Mouse (Mus musculus) midbrain, embryonic 11.5 days (tissue): Measurements from ENCODE around the gene Pepd. TPM values are rescaled to one million over a fixed set of nuclear protein-coding genes. Genes with fewer than 3 reads are reported as not detected.
A peak's percentile ranks its signal among the peaks of the same experiment; 100 is the strongest.

Source experiments
- ATAC-seq: fragments of 200-750 bp; cut with Nextera tagmentation; 2 replicates; pipeline ENCODE4 v1.8.0; 2017; ENCODE audit warnings: moderate TSS enrichment, moderate library complexity; ENCODE audit not compliant: low FRiP score
- DNase-seq: peaks from one replicate; pipeline ENCODE4 v3.0.0; 2015; ENCODE audit warnings: low spot score; ENCODE audit errors: missing footprints
- H3K27ac ChIP-seq: fragments of 300-500 bp; sonication (generic); 2 replicates; pipeline ENCODE4 v1.5.1; 2014; ENCODE audit warnings: low read depth, low read length
- H3K27me3 ChIP-seq: fragments of 300-500 bp; sonication (generic); 2 replicates; pipeline ENCODE4 v1.6.1; 2014; ENCODE audit warnings: mild to moderate bottlenecking, low read length, moderate library complexity, mixed read lengths; ENCODE audit not compliant: control insufficient read depth, insufficient read depth
- H3K36me3 ChIP-seq: fragments of 300-500 bp; sonication (generic); 2 replicates; pipeline ENCODE4 v1.6.1; 2014; ENCODE audit warnings: mild to moderate bottlenecking, low read length, moderate library complexity, mixed read lengths; ENCODE audit not compliant: control insufficient read depth, insufficient read depth
- H3K4me1 ChIP-seq: fragments of 300-500 bp; sonication (generic); 2 replicates; pipeline ENCODE4 v1.6.1; 2014; ENCODE audit warnings: low read length; ENCODE audit not compliant: control insufficient read depth, insufficient read depth
- H3K4me2 ChIP-seq: fragments of 300-500 bp; sonication (generic); 2 replicates; pipeline ENCODE4 v1.6.1; 2014; ENCODE audit warnings: mild to moderate bottlenecking, moderate library complexity
- H3K4me3 ChIP-seq: fragments of 300-500 bp; sonication (generic); 2 replicates; pipeline ENCODE4 v1.5.1; 2014; ENCODE audit warnings: low read depth, low read length
- H3K9ac ChIP-seq: fragments of 300-500 bp; sonication (generic); 2 replicates; pipeline ENCODE4 v1.6.1; 2014; ENCODE audit warnings: low read length
- H3K9me3 ChIP-seq: fragments of 300-500 bp; sonication (generic); 2 replicates; pipeline ENCODE4 v1.6.1; 2016; ENCODE audit warnings: low read length; ENCODE audit not compliant: control insufficient read depth
- WGBS: fragments of 180-500 bp; shearing (Covaris S2); extraction: QIAGEN DNeasy Blood & Tissue Kit; methylation state at CpG from one replicate; pipeline ENCODE4 v1.1.7; 2014; 5-methylcytosine and 5-hydroxymethylcytosine counted together
- polyA plus RNA-seq: library from polyadenylated mRNA; unstranded; fragments of >200 nt; fragmentation: Nextera tagmentation; extraction: Ambion mirVana; gene quantifications from 2 replicates; pipeline ENCODE4 v1.2.1, GENCODE M21; 2014

Gene Pepd
- polyA plus RNA-seq, 1 experiment from 2014 or later: 67.3 TPM

GRCm38 (mm10) chr7:34995872-34996662 is 83.9 kb downstream of the Pepd start:
- no peak overlapping the region for H3K27ac ChIP-seq
- no peaks in the 10 kb centered on the region for H3K27me3 ChIP-seq
- DNase-seq (no peak), ATAC-seq (no peak)
- 79% methylated on average over 7 of the region's 7 CpGs for WGBS
- no peaks in the 10 kb centered on the region for H3K9me3 ChIP-seq
- H3K4me3 ChIP-seq: no peak overlapping the region
- H3K4me2 ChIP-seq: no peak overlapping the region
- H3K4me1 ChIP-seq: no peaks in the 10 kb centered on the region
- no peak overlapping the region for H3K9ac ChIP-seq
- no peaks in the 10 kb centered on the region for H3K36me3 ChIP-seq

GRCm38 (mm10) chr7:35000839-35001238 is 88.7 kb downstream of the Pepd start:
- Histone ChIP-seq H3K9ac (no peak overlapping the region), H3K4me3 (no peak overlapping the region), H3K4me1 (peaks cover 4% of the 10 kb centered on the region; the same call in 1 of the 2 replicates), H3K9me3 (no peaks in the 10 kb centered on the region), H3K4me2 (no peak overlapping the region), H3K36me3 (no peaks in the 10 kb centered on the region), H3K27ac (no peak overlapping the region), H3K27me3 (no peaks in the 10 kb centered on the region)
- 41% methylated on average over 6 of the region's 6 CpGs for WGBS
- no peak for DNase-seq
- ATAC-seq: no peak

GRCm38 (mm10) chr7:35003171-35003737 is 91.1 kb downstream of the Pepd start:
- H3K27ac ChIP-seq: no peak overlapping the region
- H3K36me3 ChIP-seq: no peaks in the 10 kb centered on the region
- H3K4me1 ChIP-seq: peaks cover 4% of the 10 kb centered on the region; the same call in 1 of the 2 replicates
- no peaks in the 10 kb centered on the region for H3K27me3 ChIP-seq
- no peaks in the 10 kb centered on the region for H3K9me3 ChIP-seq
- no peak overlapping the region for H3K4me3 ChIP-seq
- DNase-seq (no peak), ATAC-seq (no peak)
- H3K9ac ChIP-seq: no peak overlapping the region
- H3K4me2 ChIP-seq: no peak overlapping the region
- 69% methylated on average over 7 of the region's 7 CpGs for WGBS

- H3K27me3 ChIP-seq: no peaks in the 10 kb centered on the region
- WGBS: 89% methylated on average over 7 of the region's 7 CpGs
Measured at GRCm38 (mm10) chr7:35006661-35007060, 94.5 kb downstream of the Pepd start.

GRCm38 (mm10) chr7:35013228-35013627 is 101.0 kb downstream of the Pepd start:
- no peaks in the 10 kb centered on the region; the same call in 1 of the 2 replicates for H3K36me3 ChIP-seq
- H3K27ac ChIP-seq: no peak overlapping the region
- no peaks in the 10 kb centered on the region for H3K27me3 ChIP-seq
- 71% methylated on average over 9 of the region's 9 CpGs for WGBS
- DNase-seq (no peak), ATAC-seq (peak; percentile 40)
- H3K4me1 ChIP-seq: no peaks in the 10 kb centered on the region
- no peak overlapping the region for H3K4me3 ChIP-seq
- no peak overlapping the region for H3K4me2 ChIP-seq
- H3K9ac ChIP-seq: no peak overlapping the region
- H3K9me3 ChIP-seq: no peaks in the 10 kb centered on the region

More at GRCm38 (mm10) chr7:35006661-35007060, 94.5 kb downstream of the Pepd start:
- no peaks in the 10 kb centered on the region for H3K36me3 ChIP-seq
- no peak overlapping the region for H3K27ac ChIP-seq
- no peak for ATAC-seq
- no peak overlapping the region for H3K4me2 ChIP-seq
- H3K4me1 ChIP-seq: peaks cover 4% of the 10 kb centered on the region; the same call in 1 of the 2 replicates
- no peak for DNase-seq
- no peak overlapping the region for H3K4me3 ChIP-seq
- no peak overlapping the region for H3K9ac ChIP-seq
- H3K9me3 ChIP-seq: no peaks in the 10 kb centered on the region

- Histone ChIP-seq H3K9ac (no peak overlapping the region), H3K4me1 (no peaks in the 10 kb centered on the region), H3K9me3 (no peaks in the 10 kb centered on the region), H3K36me3 (no peaks in the 10 kb centered on the region; the same call in 1 of the 2 replicates), H3K27me3 (no peaks in the 10 kb centered on the region), H3K27ac (no peak overlapping the region), H3K4me3 (no peak overlapping the region), H3K4me2 (no peak overlapping the region)
- ATAC-seq (no peak), DNase-seq (no peak)
- WGBS: 84% methylated on average over 2 of the region's 2 CpGs
Measured at GRCm38 (mm10) chr7:35015252-35015651, 103.1 kb downstream of the Pepd start.

GRCm38 (mm10) chr7:35021365-35021764 is 109.2 kb downstream of the Pepd start:
- no peak overlapping the region for H3K27ac ChIP-seq
- 91% methylated on average over 10 of the region's 10 CpGs for WGBS
- no peaks in the 10 kb centered on the region for H3K27me3 ChIP-seq

GRCm38 (mm10) chr7:35023251-35023650 is 111.1 kb downstream of the Pepd start:
- H3K36me3 ChIP-seq: no peaks in the 10 kb centered on the region
- H3K4me2 ChIP-seq: no peak overlapping the region
- H3K4me3 ChIP-seq: no peak overlapping the region
- ATAC-seq (no peak), DNase-seq (no peak)
- no peaks in the 10 kb centered on the region for H3K27me3 ChIP-seq
- H3K9me3 ChIP-seq: no peaks in the 10 kb centered on the region
- H3K4me1 ChIP-seq: peaks cover 2% of the 10 kb centered on the region; the same call in 1 of the 2 replicates
- H3K27ac ChIP-seq: no peak overlapping the region
- WGBS: 82% methylated on average over 4 of the region's 4 CpGs
- no peak overlapping the region for H3K9ac ChIP-seq

More at GRCm38 (mm10) chr7:35021365-35021764, 109.2 kb downstream of the Pepd start:
- H3K4me2 ChIP-seq: no peak overlapping the region
- H3K36me3 ChIP-seq: no peaks in the 10 kb centered on the region; the same call in 1 of the 2 replicates
- no peak overlapping the region for H3K4me3 ChIP-seq
- no peaks in the 10 kb centered on the region for H3K4me1 ChIP-seq
- no peaks in the 10 kb centered on the region for H3K9me3 ChIP-seq
- no peak overlapping the region for H3K9ac ChIP-seq
- ATAC-seq (no peak), DNase-seq (no peak)

GRCm38 (mm10) chr7:35024426-35024825 is 112.2 kb downstream of the Pepd start:
- Histone ChIP-seq H3K4me2 (no peak overlapping the region), H3K4me1 (peaks cover 2% of the 10 kb centered on the region; the same call in 1 of the 2 replicates), H3K36me3 (no peaks in the 10 kb centered on the region), H3K9me3 (no peaks in the 10 kb centered on the region), H3K4me3 (no peak overlapping the region), H3K27ac (no peak overlapping the region), H3K27me3 (no peaks in the 10 kb centered on the region), H3K9ac (no peak overlapping the region)
- ATAC-seq (no peak), DNase-seq (no peak)
- WGBS: 82% methylated on average over 1 of the region's 1 CpGs
